In the genomic region with DNA sequence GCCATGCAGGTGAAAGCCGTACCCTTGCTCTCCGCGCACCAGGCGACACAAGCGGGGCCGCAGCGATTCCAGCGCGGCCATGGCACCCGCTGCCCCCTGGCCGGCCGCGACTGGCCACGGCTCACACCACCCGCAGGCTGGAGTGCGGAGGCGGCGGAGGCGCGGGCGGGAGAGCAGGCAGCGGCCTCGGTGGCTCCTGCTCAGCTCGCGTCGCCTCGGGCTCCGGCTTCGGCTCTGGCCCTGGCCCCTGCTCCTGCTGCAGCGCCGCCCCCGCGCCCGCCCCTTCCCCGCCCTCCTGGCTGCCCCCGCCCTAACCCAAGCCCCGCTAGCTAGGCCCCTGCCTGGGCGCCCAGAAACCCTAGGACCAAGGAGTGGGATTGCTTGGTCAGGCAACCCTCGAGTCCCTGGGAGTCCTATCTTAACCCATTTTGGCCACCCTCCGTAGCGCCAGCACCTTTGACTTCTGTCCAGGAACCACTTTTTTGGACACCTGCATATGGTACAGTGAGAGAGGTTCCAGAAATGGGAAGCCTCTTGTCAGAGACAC, we compare ENCODE assay signal across 7 mouse cellular contexts. TPM values are rescaled to one million over a fixed set of nuclear protein-coding genes. Genes with fewer than 3 reads are reported as not detected.
DNase-seq lines count a peak whose midpoint lies in the region; ATAC-seq lines count a peak whose summit lies in the region.

Gene Slc9a3r2, minus strand, starts transcription at position 258 of the 547 bp plus-strand sequence.

- H3K27ac ChIP-seq in forebrain, embryonic 10.5 days: peak within 1 kb of the TSS; percentile 83
- H3K27ac ChIP-seq in stomach, embryonic 16.5 days (ENCODE audit: low read length): peak within 1 kb of the TSS; percentile 33; the same call in 1 of the 2 replicates

- WGBS in forebrain, embryonic 10.5 days: under 1% methylated on average over 37 of the region's 41 CpGs
- WGBS in stomach, embryonic 16.5 days: under 1% methylated on average over 38 of the region's 41 CpGs

- no peaks in the 10 kb centered on the region; the same call in 1 of the 2 replicates for H3K36me3 ChIP-seq in forebrain, embryonic 10.5 days (replicated peaks)
- H3K36me3 ChIP-seq in stomach, embryonic 16.5 days (ENCODE audit: control insufficient read depth, insufficient read depth, low read length): no peaks in the 10 kb centered on the region

- peaks cover 33% of the 10 kb centered on the region for H3K4me1 ChIP-seq in forebrain, embryonic 10.5 days
- peaks cover 18% of the 10 kb centered on the region for H3K4me1 ChIP-seq in stomach, embryonic 16.5 days (ENCODE audit: control insufficient read depth, insufficient read depth, low read length)

- ATAC-seq in stomach, embryonic 16.5 days (ENCODE audit: insufficient read depth, low FRiP score): peak; percentile 74

- peak within 1 kb of the TSS; percentile 93 for H3K9ac ChIP-seq in stomach, embryonic 16.5 days (ENCODE audit: low read length)

- peak within 1 kb of the TSS; percentile 99 for H3K4me2 ChIP-seq in stomach, embryonic 16.5 days (ENCODE audit: low read depth, low read length)

- intact Hi-C loops in heart, postnatal 10 days (cut with DNase I): loop anchor here (2.0 to 5.0 kb wide), 3 partner anchors 17 to 53 kb away; partner anchors contain the start of genes Nthl1 and Tsc2

- H3K27me3 ChIP-seq in forebrain, embryonic 10.5 days (ENCODE audit: poor library complexity, severe bottlenecking): peaks cover 67% of the 10 kb centered on the region
- no peaks in the 10 kb centered on the region for H3K27me3 ChIP-seq in stomach, embryonic 16.5 days (ENCODE audit: control insufficient read depth, insufficient read depth, low read length)

- DNase-seq in Muller cell, postnatal 12 days (ENCODE audit: inconsistent ontology term): peak; percentile 75
- DNase-seq in adrenal gland, postnatal 36 days: peak; percentile 79 to 86
- DNase-seq in forebrain, embryonic 10.5 days (ENCODE audit: extremely low spot score, low spot score): peak; percentile 65
- peak; percentile 62 to 71 for DNase-seq in heart, postnatal 10 days
- DNase-seq in layer of hippocampus, postnatal 14 days (ENCODE audit: low spot score in 2 of 2): no peak
- DNase-seq in lung, postnatal 14 days: peak; percentile 75

- H3K4me3 ChIP-seq in forebrain, embryonic 10.5 days: peak within 1 kb of the TSS; percentile 66
- H3K4me3 ChIP-seq in stomach, embryonic 16.5 days (replicated peaks; ENCODE audit: low read length): peak within 1 kb of the TSS; percentile 86

- no peaks in the 10 kb centered on the region for H3K9me3 ChIP-seq in forebrain, embryonic 10.5 days
- H3K9me3 ChIP-seq in stomach, embryonic 16.5 days (replicated peaks; ENCODE audit: control insufficient read depth, low read length): no peaks in the 10 kb centered on the region

RNA-seq across cellular contexts. Expression of gene Slc9a3r2, which starts in this region (rescaled TPM):
- total RNA-seq in adrenal gland, postnatal 36 days (2021): 10 to 100 TPM; 48.0 to 88.5 TPM
- polyA plus RNA-seq in forebrain, embryonic 10.5 days (2016; fragmentation: Nextera tagmentation; extraction: Ambion mirVana): 25.9 and 27.1 TPM in 2 replicates
- total RNA-seq in heart, postnatal 10 days (2021): 100 to 1,000 TPM; 108 to 133 TPM
- 10 to 100 TPM; 47.9 to 52.4 TPM for total RNA-seq in layer of hippocampus, postnatal 14 days (2021)
- polyA plus RNA-seq in stomach, embryonic 16.5 days (2015; fragmentation: Nextera tagmentation; extraction: Ambion mirVana): 38.0 and 39.0 TPM in 2 replicates

Comparison
In these comparisons a context has a peak if more than half of its experiments do, and no peak if none do; other contexts are left out.
1. DNase-seq: peak in Muller cell, postnatal 12 days (single experiment), adrenal gland, postnatal 36 days (2 of 2), forebrain, embryonic 10.5 days (single experiment), heart, postnatal 10 days (2 of 2) and lung, postnatal 14 days (single experiment); none in layer of hippocampus, postnatal 14 days (0 of 2).